Mouse (Mus musculus) hindbrain, embryonic 14.5 days (tissue): ENCODE measurements around the gene Atg7. TPM values are rescaled to one million over a fixed set of nuclear protein-coding genes. Genes with fewer than 3 reads are reported as not detected.

Experiments
- ATAC-seq: fragments of 200-750 bp; cut with Nextera tagmentation; 2 replicates; pipeline ENCODE4 v1.8.0; 2017; ENCODE audit warnings: moderate number of reproducible peaks, mild to moderate bottlenecking, moderate TSS enrichment, moderate library complexity; ENCODE audit not compliant: low FRiP score
- DNase-seq: peaks from one replicate; pipeline ENCODE4 v3.0.0-alpha.2; 2015; ENCODE audit warnings: low spot score
- H3K27ac ChIP-seq: fragments of 300-500 bp; sonication (generic); 2 replicates; pipeline ENCODE4 v1.5.1; 2014; ENCODE audit warnings: mild to moderate bottlenecking, moderate library complexity
- H3K27me3 ChIP-seq: fragments of 300-500 bp; sonication (generic); 2 replicates; pipeline ENCODE4 v1.6.1; 2014; ENCODE audit warnings: mild to moderate bottlenecking, low read length, mixed read lengths; ENCODE audit not compliant: control insufficient read depth, insufficient read depth
- H3K36me3 ChIP-seq: fragments of 300-500 bp; sonication (generic); replicated peaks from 2 replicates; pipeline ENCODE4 v1.6.1; 2014; ENCODE audit not compliant: control insufficient read depth, insufficient read depth
- H3K4me1 ChIP-seq: fragments of 300-500 bp; sonication (generic); replicated peaks from 2 replicates; pipeline ENCODE4 v1.6.1; 2014; ENCODE audit warnings: antibody characterized with exemption, low read length, mixed read lengths; ENCODE audit not compliant: control insufficient read depth, insufficient read depth
- H3K4me2 ChIP-seq: fragments of 300-500 bp; sonication (generic); replicated peaks from 2 replicates; pipeline ENCODE4 v1.6.1; 2014; ENCODE audit warnings: mild to moderate bottlenecking, moderate library complexity
- H3K4me3 ChIP-seq: fragments of 300-500 bp; sonication (generic); replicated peaks from 2 replicates; pipeline ENCODE4 v1.5.1; 2014; ENCODE audit warnings: mild to moderate bottlenecking, low read length
- H3K9ac ChIP-seq: fragments of 300-500 bp; sonication (generic); 2 replicates; pipeline ENCODE4 v1.6.1; 2014
- H3K9me3 ChIP-seq: fragments of 300-500 bp; sonication (generic); 2 replicates; pipeline ENCODE4 v1.6.1; 2016; ENCODE audit warnings: low read length; ENCODE audit not compliant: control insufficient read depth
- WGBS: fragments of 180-500 bp; shearing (Covaris S2); extraction: QIAGEN DNeasy Blood & Tissue Kit; methylation state at CpG from one replicate; pipeline ENCODE4 v1.1.7; 2014; 5-methylcytosine and 5-hydroxymethylcytosine counted together
- polyA plus RNA-seq: library from polyadenylated mRNA; unstranded; fragments of >200 nt; fragmentation: Nextera tagmentation; extraction: Ambion mirVana; gene quantifications from 2 replicates; pipeline ENCODE4 v1.2.1, GENCODE M21; 2014

The Atg7 gene
- polyA plus RNA-seq, 1 experiment from 2014 or later: 18.9 TPM

- Histone ChIP-seq H3K4me3 (no peak overlapping the region), H3K36me3 (no peaks in the 10 kb centered on the region), H3K4me1 (peaks cover 13% of the 10 kb centered on the region; the same call in 1 of the 2 replicates), H3K27me3 (no peaks in the 10 kb centered on the region), H3K4me2 (no peak overlapping the region), H3K27ac (no peak overlapping the region), H3K9ac (no peak overlapping the region), H3K9me3 (no peaks in the 10 kb centered on the region)
- no peak for ATAC-seq
- DNase-seq: no peak
- WGBS: 84% methylated on average over 5 of the region's 5 CpGs
These were observed 79.1 kb downstream of the Atg7 start for GRCm38 (mm10) chr6:114722046-114722445.

DNA sequence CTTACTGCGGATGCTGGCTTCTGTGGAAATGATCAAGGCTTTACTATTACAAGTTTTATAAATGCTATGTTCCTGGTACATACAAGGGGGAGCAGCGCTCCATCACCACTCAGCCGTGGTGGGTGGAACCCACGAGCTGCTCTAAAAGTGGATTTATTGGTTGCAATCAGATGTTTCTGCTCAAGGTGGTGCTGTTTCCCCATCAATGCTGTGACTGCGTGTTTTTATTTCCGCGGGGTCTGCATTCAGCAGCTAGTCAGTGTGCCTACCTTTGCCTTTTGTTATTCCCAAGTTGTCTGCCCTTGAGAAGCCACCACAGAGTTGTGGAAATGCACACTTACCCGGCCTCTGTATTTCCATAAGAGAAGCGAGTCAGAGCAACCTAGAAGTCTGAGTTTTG lies 81.0 kb downstream of the Atg7 start:
- H3K36me3 ChIP-seq: no peaks in the 10 kb centered on the region
- DNase-seq (peak; percentile 89), ATAC-seq (peak; percentile 41; the same call in 1 of the 2 replicates)
- no peaks in the 10 kb centered on the region for H3K27me3 ChIP-seq
- no peak overlapping the region for H3K9ac ChIP-seq
- peaks cover 13% of the 10 kb centered on the region; the same call in 1 of the 2 replicates for H3K4me1 ChIP-seq
- H3K27ac ChIP-seq: no peak overlapping the region
- no peak overlapping the region for H3K4me3 ChIP-seq
- 23% methylated on average over 9 of the region's 9 CpGs for WGBS
- H3K9me3 ChIP-seq: no peaks in the 10 kb centered on the region
- no peak overlapping the region for H3K4me2 ChIP-seq

DNA sequence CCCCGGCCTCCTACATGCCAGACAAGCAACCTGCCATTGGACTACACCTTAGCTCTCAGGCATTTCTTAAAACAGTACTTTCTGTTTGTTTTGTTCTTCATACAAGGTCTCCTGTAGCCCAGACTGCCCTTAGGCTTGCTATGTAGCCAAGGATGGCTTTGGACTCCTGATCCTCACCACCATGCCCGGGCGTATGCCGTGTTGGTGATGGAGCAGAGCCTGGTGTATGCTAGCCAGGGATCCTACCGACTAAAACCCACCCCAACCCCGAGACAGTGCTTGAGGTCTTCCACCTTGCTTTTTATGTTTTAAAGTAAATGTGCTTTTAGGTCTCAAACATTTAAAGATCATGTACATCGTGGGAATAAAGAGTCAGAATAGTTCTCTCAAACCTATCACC lies 81.5 kb downstream of the Atg7 start:
- Histone ChIP-seq H3K9me3 (no peaks in the 10 kb centered on the region), H3K27ac (no peak overlapping the region), H3K4me3 (no peak overlapping the region), H3K27me3 (no peaks in the 10 kb centered on the region), H3K9ac (no peak overlapping the region), H3K4me2 (no peak overlapping the region), H3K36me3 (no peaks in the 10 kb centered on the region), H3K4me1 (peaks cover 9% of the 10 kb centered on the region; the same call in 1 of the 2 replicates)
- ATAC-seq (0 out of 2 replicates have a peak, but pooled peaks have one; percentile 19), DNase-seq (no peak)
- 80% methylated on average over 7 of the region's 7 CpGs for WGBS

DNA sequence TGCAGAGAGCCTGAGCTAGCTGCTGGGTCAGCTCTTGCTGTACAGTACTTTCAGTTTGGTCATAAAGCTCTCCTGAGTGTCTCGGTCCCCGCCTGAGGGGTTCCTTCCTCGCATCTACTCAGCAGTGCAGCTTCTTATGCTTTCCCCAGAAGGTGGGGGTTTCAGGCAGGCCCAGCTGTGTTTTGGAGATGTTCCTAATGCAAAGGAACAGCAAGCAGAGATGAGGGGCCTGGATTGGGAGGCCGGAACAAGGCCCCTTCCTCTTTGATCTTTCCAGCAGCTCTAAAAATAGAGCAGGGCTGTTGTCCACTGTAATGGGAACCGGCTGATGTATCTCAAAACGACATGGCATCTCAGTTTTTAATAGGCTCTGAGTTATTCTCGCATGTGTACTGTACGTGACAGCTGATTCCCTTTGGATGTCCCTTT lies 82.3 kb downstream of the Atg7 start:
- no peak for DNase-seq
- H3K4me1 ChIP-seq: peaks cover 9% of the 10 kb centered on the region; the same call in 1 of the 2 replicates
- H3K36me3 ChIP-seq: no peaks in the 10 kb centered on the region
- H3K9ac ChIP-seq: no peak overlapping the region
- no peak for ATAC-seq
- H3K9me3 ChIP-seq: no peaks in the 10 kb centered on the region
- H3K4me2 ChIP-seq: no peak overlapping the region
- WGBS: 76% methylated on average over 8 of the region's 8 CpGs
- no peaks in the 10 kb centered on the region for H3K27me3 ChIP-seq
- no peak overlapping the region for H3K4me3 ChIP-seq
- no peak overlapping the region for H3K27ac ChIP-seq

- peak; percentile 34 for DNase-seq
- Histone ChIP-seq H3K9me3 (no peaks in the 10 kb centered on the region), H3K4me2 (no peak overlapping the region), H3K27ac (no peak overlapping the region), H3K4me3 (no peak overlapping the region), H3K36me3 (no peaks in the 10 kb centered on the region), H3K9ac (no peak overlapping the region), H3K4me1 (peaks cover 9% of the 10 kb centered on the region; the same call in 1 of the 2 replicates), H3K27me3 (no peaks in the 10 kb centered on the region)
- 47% methylated on average over 11 of the region's 11 CpGs for WGBS
- no peak for ATAC-seq
These were observed 83.8 kb downstream of the Atg7 start for GRCm38 (mm10) chr6:114726681-114727080.

DNA sequence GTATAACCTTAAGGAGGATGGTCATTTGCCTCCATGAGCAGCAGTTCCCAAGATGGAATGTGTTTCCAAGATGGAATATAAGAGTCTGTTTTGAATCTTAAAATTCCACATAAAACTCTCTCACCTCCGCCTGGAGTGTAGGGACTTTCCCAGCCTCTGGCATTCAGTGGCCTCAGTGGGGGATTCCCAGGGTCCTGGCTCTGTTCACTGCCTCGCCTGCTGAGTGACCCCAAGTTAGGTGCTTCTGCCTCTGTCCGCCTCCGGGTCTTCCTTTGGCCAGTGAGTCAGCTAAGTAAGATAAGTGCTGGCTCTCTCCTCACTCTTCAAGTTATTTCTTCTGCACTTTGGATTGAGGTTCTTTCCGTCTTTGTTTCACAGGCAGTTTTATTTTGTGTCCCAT lies 90.3 kb downstream of the Atg7 start:
- WGBS: 77% methylated on average over 5 of the region's 5 CpGs
- Histone ChIP-seq H3K36me3 (no peaks in the 10 kb centered on the region), H3K4me2 (no peak overlapping the region), H3K4me3 (no peak overlapping the region), H3K27ac (no peak overlapping the region), H3K9me3 (no peaks in the 10 kb centered on the region), H3K27me3 (no peaks in the 10 kb centered on the region), H3K4me1 (no peaks in the 10 kb centered on the region; the same call in none of the 2 replicates), H3K9ac (no peak overlapping the region)
- DNase-seq (no peak), ATAC-seq (no peak)

- Histone ChIP-seq H3K9ac (no peak overlapping the region), H3K4me1 (peaks cover 4% of the 10 kb centered on the region), H3K27me3 (no peaks in the 10 kb centered on the region), H3K36me3 (no peaks in the 10 kb centered on the region), H3K27ac (no peak overlapping the region), H3K4me3 (no peak overlapping the region), H3K9me3 (no peaks in the 10 kb centered on the region), H3K4me2 (no peak overlapping the region)
- DNase-seq: no peak
- 79% methylated on average over 3 of the region's 3 CpGs for WGBS
- no peak for ATAC-seq
These were observed 90.8 kb downstream of the Atg7 start for GRCm38 (mm10) chr6:114733681-114734080.

- Histone ChIP-seq H3K4me1 (peaks cover 5% of the 10 kb centered on the region), H3K4me2 (no peak overlapping the region), H3K27me3 (no peaks in the 10 kb centered on the region), H3K9ac (no peak overlapping the region), H3K9me3 (no peaks in the 10 kb centered on the region), H3K27ac (no peak overlapping the region), H3K36me3 (no peaks in the 10 kb centered on the region), H3K4me3 (no peak overlapping the region)
- ATAC-seq (no peak), DNase-seq (no peak)
- 88% methylated on average over 3 of the region's 3 CpGs for WGBS
These were observed 92.2 kb downstream of the Atg7 start for GRCm38 (mm10) chr6:114735054-114735453.

DNA sequence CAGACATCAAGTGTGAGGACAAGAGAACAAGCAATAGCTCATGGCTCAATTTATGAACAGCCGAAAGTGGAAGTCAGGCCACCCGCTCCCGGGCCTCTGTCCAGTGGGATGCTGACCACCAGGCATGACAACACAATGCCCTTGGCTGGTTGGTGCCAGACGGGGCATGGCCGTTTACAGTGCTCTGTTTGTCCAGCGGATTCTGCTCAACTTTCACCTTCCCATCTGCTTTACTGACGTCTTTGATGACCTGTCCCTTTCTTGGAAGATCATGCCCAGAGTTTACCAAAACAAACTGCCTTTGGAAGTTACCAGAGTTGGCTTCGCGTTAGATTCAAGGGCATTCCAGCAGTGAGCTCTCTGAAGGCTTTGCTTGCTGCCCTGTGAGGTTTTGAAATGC lies 93.5 kb downstream of the Atg7 start:
- Histone ChIP-seq H3K9me3 (0 out of 2 replicates have a peak, but pooled peaks cover 11% of the 10 kb centered on the region), H3K4me3 (no peak overlapping the region), H3K9ac (no peak overlapping the region), H3K27ac (no peak overlapping the region), H3K27me3 (no peaks in the 10 kb centered on the region), H3K36me3 (no peaks in the 10 kb centered on the region), H3K4me1 (peaks cover 5% of the 10 kb centered on the region), H3K4me2 (no peak overlapping the region)
- ATAC-seq (no peak), DNase-seq (no peak)
- 90% methylated on average over 9 of the region's 9 CpGs for WGBS

DNA sequence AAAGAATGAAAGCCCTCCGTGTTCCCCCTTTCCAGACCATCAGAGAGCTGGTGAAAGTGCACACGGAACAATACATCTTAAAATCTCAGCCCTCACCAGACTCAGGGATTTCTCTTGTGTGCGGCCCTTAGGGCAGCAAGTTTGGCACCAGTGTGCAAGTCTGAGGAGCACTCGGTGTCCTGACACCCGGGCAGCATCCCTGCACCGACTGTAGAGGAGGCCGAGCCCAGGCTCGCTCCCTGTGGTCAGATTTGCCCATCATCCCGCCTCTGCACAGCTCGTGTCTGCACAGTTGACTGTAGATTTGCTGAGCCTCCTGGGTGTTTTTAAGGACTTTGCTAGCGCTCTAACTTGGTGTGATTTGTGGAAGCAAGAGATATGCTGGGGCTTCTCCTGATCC lies 94.3 kb downstream of the Atg7 start:
- H3K36me3 ChIP-seq: no peaks in the 10 kb centered on the region
- ATAC-seq (no peak), DNase-seq (no peak)
- H3K9ac ChIP-seq: no peak overlapping the region
- H3K4me1 ChIP-seq: peaks cover 5% of the 10 kb centered on the region
- 80% methylated on average over 11 of the region's 11 CpGs for WGBS
- H3K4me3 ChIP-seq: no peak overlapping the region
- no peak overlapping the region for H3K27ac ChIP-seq
- H3K27me3 ChIP-seq: no peaks in the 10 kb centered on the region
- no peak overlapping the region for H3K4me2 ChIP-seq
- 0 out of 2 replicates have a peak, but pooled peaks cover 13% of the 10 kb centered on the region for H3K9me3 ChIP-seq
